Mouse (Mus musculus) neutrophil, adult 83 days (primary cell): ENCODE results near the gene B3galnt1. TPM values are rescaled to one million over a fixed set of nuclear protein-coding genes. Genes with fewer than 3 reads are reported as not detected.

ENCODE experiments used
- total RNA-seq, 2 experiments: library from RNA; stranded (reverse); gene quantifications; one replicate each; pipeline ENCODE4 v1.2.4; 2023

The B3galnt1 gene
- under 1 TPM; 0.53 to 0.55 TPM for total RNA-seq

GRCm38 (mm10) chr3:69598261-69599165 lies at the start of gene B3galnt1:
Gene B3galnt1, minus strand, starts transcription at chr3:69598960.

Other genes with a start within 250 kb of the B3galnt1 start
- 10 to 100 TPM; 31.9 to 34.3 TPM for gene Nmd3, start 123.0 kb upstream of the B3galnt1 start, total RNA-seq